Mouse (Mus musculus) megakaryocyte, embryonic 14.5 days (primary cell): ENCODE measurements around the gene 4933414I15Rik. TPM values are rescaled to one million over a fixed set of nuclear protein-coding genes. Genes with fewer than 3 reads are reported as not detected.

Source experiments
- H3K27me3 ChIP-seq: replicated peaks from 2 replicates; pipeline ENCODE3; 2012; ENCODE audit warnings: inconsistent platforms
- H3K36me3 ChIP-seq: replicated peaks from 2 replicates; pipeline ENCODE3; 2012; ENCODE audit warnings: low read length, inconsistent platforms, mixed read lengths
- H3K4me1 ChIP-seq: 2 replicates; pipeline ENCODE4 v1.6.1; 2012; ENCODE audit warnings: inconsistent platforms
- H3K4me3 ChIP-seq: replicated peaks from 2 replicates; pipeline ENCODE3; 2012; ENCODE audit warnings: moderate library complexity, mild to moderate bottlenecking, inconsistent platforms
- H3K9me3 ChIP-seq: 2 replicates; pipeline ENCODE4 v1.6.1; 2012; ENCODE audit warnings: inconsistent platforms
- FLI1 ChIP-seq: IDR thresholded peaks from 2 replicates; pipeline ENCODE4 v1.6.1; 2012; ENCODE audit warnings: low read length, inconsistent platforms, mixed read lengths
- GATA1 ChIP-seq: IDR thresholded peaks from 3 replicates; pipeline ENCODE4 v1.6.1; 2012; ENCODE audit warnings: mixed read lengths, low read length, inconsistent platforms, borderline replicate concordance
- polyA plus RNA-seq: library from polyadenylated mRNA; stranded (reverse); fragments of >175 nt; gene quantifications from 2 replicates; pipeline ENCODE4 v1.2.3, GENCODE M21; 2012; ENCODE audit warnings: low replicate concordance; ENCODE audit not compliant: insufficient read depth

The 4933414I15Rik gene
- polyA plus RNA-seq, result not detected in 2 replicates

- Histone ChIP-seq H3K27me3 (no peaks in the 10 kb centered on the region), H3K36me3 (no peaks in the 10 kb centered on the region), H3K4me1 (no peaks in the 10 kb centered on the region), H3K4me3 (no peak within 1 kb of the TSS), H3K9me3 (peaks cover 22% of the 10 kb centered on the region)
- TF ChIP-seq FLI1 (no peak), GATA1 (no peak)
Measured at GRCm38 (mm10) chr11:50943506-50943905, at the start of gene 4933414I15Rik. 4933414I15Rik (minus strand) TSS chr11:50943765.

- peaks cover 32% of the 10 kb centered on the region for H3K9me3 ChIP-seq
- H3K36me3 ChIP-seq, result no peaks in the 10 kb centered on the region
- TF ChIP-seq GATA1 (no peak), FLI1 (no peak)
- H3K4me1 ChIP-seq, result no peaks in the 10 kb centered on the region
- H3K27me3 ChIP-seq, result no peaks in the 10 kb centered on the region
- no peak within 1 kb of the TSS for H3K4me3 ChIP-seq
Measured at GRCm38 (mm10) chr11:50981667-50982066, 38.1 kb upstream of the 4933414I15Rik start, which contains the start of gene Olfr1377. Olfr1377 (plus strand) TSS chr11:50981967.

- TF ChIP-seq FLI1, result no peak
- no peak for TF ChIP-seq GATA1
- H3K4me3 ChIP-seq, result no peak overlapping the region
Measured at GRCm38 (mm10) chr11:50977216-50977615, 33.7 kb upstream of the 4933414I15Rik start.

DNA sequence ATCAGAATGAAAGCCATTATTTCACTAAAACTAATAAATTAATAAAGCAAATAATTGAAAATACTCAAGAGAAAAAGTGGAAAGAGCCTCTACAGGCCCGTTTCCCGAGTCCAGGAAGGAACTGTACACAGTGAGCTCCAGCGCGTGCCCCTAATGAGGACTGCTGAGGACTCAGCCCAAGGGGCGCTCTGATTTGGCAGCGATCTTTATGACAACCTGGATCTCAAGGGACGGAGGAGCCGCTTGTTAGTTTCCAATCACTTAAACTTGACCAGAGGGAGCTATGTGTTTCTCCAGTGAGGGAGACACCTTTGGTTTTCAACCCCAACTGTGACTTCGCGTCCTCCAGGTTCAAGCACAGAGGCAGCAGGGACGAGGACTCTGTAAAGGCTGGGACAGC lies 22.7 kb upstream of the 4933414I15Rik start, which contains the start of gene Olfr1378:
Gene Olfr1378 (plus strand): TSS at position 301 of the 400 bp plus-strand sequence.
- H3K27me3 ChIP-seq, result no peaks in the 10 kb centered on the region
- no peak within 1 kb of the TSS for H3K4me3 ChIP-seq
- no peaks in the 10 kb centered on the region for H3K4me1 ChIP-seq
- H3K9me3 ChIP-seq, result peaks cover 35% of the 10 kb centered on the region
- no peaks in the 10 kb centered on the region for H3K36me3 ChIP-seq
- TF ChIP-seq GATA1 (no peak), FLI1 (no peak)

More at GRCm38 (mm10) chr11:50977216-50977615, 33.7 kb upstream of the 4933414I15Rik start:
- H3K27me3 ChIP-seq, result no peaks in the 10 kb centered on the region
- H3K4me1 ChIP-seq, result no peaks in the 10 kb centered on the region
- peaks cover 38% of the 10 kb centered on the region for H3K9me3 ChIP-seq
- no peaks in the 10 kb centered on the region for H3K36me3 ChIP-seq

DNA sequence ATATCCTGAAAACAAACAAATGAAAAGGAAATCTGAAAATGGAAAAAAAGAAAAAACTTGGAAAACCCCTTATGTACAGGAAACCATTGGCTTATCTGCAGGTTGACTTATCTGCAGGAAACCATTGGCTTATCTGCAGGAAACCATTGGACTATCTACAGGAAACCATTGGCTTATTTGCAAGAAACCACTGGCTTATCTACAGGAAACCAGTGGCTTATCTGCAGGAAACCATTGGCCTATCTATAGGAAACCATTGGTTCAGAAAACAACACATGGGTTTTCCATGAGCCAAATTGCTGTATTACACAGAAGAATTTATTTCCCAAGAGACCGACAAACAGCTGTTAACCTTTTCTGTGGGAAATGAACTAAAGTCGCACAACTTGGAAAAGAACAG lies 21.3 kb upstream of the 4933414I15Rik start:
- TF ChIP-seq GATA1, result no peak
- no peak for TF ChIP-seq FLI1
- Histone ChIP-seq H3K4me1 (no peaks in the 10 kb centered on the region), H3K9me3 (peaks cover 39% of the 10 kb centered on the region), H3K4me3 (no peak overlapping the region), H3K36me3 (no peaks in the 10 kb centered on the region), H3K27me3 (no peaks in the 10 kb centered on the region)

DNA sequence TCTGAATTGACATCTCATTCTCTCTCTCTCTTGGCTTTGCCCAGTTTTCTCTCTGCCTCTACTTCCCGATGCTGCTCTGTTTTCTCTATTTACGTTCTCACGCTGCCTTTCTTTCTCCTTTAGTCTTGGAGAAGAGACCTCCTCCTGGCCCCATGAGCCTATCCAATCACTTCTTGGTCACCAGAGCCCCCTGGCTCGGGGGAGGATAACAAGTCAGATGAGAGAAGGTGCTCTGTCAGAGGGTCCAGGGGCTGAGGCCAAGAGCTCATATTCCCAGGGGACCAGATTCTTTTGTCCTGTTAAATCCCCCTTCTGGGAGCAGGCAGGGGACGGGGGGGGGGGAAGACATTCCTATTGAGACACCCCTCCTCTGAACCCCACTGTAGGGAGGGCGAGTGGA lies 10.1 kb upstream of the 4933414I15Rik start, which contains the start of gene Prop1:
Gene Prop1 (minus strand): TSS at position 101 of the 400 bp plus-strand sequence.
- no peaks in the 10 kb centered on the region for H3K4me1 ChIP-seq
- no peak for TF ChIP-seq FLI1
- TF ChIP-seq GATA1, result no peak
- no peaks in the 10 kb centered on the region for H3K36me3 ChIP-seq
- H3K4me3 ChIP-seq, result no peak within 1 kb of the TSS
- peaks cover 43% of the 10 kb centered on the region for H3K9me3 ChIP-seq
- no peaks in the 10 kb centered on the region for H3K27me3 ChIP-seq

DNA sequence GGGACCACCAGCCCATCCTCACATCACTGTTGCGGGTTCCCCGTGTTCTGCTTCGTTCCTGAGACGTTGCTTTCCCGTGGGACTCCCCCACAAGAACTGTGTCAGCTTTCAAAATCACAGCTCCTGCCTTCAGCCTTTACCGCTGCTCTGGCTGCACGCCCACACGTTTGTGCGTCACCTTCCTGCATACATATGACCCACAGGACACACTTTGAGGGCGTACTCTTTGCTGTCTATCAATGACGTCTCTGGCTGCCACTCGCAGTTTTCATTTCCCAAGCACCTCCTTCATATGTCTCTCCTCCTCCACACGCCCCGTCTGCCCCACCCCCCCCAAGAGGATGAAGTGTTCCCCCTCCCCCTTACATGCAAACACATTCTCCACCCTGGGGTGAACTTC lies 8.7 kb upstream of the 4933414I15Rik start:
- no peaks in the 10 kb centered on the region for H3K36me3 ChIP-seq
- H3K4me1 ChIP-seq, result no peaks in the 10 kb centered on the region
- no peak overlapping the region for H3K4me3 ChIP-seq
- H3K9me3 ChIP-seq, result peaks cover 43% of the 10 kb centered on the region
- no peak for TF ChIP-seq FLI1
- no peak for TF ChIP-seq GATA1
- no peaks in the 10 kb centered on the region for H3K27me3 ChIP-seq

GRCm38 (mm10) chr11:50942386-50942785 lies 1.2 kb downstream of the 4933414I15Rik start:
- no peaks in the 10 kb centered on the region for H3K4me1 ChIP-seq
- H3K36me3 ChIP-seq, result no peaks in the 10 kb centered on the region
- H3K27me3 ChIP-seq, result no peaks in the 10 kb centered on the region
- peaks cover 24% of the 10 kb centered on the region for H3K9me3 ChIP-seq
- H3K4me3 ChIP-seq, result peak overlapping the region; percentile 40
- TF ChIP-seq FLI1, result no peak
- no peak for TF ChIP-seq GATA1

DNA sequence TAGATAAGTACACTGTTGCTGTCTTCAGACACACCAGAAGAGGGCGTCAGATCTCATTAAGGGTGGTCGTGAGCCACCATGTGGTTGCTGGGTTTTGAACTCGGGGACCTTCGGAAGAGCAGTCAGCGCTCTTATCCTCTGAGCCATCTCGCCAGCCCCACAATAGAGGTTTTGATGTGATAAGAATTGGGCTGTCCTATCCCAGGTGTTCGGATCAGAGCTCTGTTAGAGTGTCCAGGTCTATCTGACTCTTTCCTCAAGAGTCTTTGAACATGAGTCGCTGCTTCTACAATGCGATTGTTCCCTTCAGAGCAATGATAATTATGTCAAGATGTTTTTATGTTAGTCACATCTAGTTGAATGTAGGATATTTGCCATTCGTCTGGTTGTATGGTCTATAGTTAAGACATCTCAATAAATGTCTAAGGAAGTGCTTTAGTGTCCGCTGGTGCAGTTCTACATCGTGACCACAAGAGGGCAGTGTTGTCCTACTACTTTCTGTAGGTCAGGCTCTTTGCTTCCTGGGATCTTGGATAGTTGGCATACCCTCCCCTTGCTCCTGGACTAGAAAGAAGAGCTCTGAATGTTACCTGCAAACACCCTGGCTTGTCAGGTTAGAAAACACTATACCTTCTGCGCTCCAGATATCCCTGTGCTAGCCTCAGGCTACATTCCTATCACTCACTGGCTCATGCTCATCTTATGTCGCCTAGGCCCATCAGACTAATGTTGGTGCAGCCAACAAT lies 3.8 kb downstream of the 4933414I15Rik start:
- no peak for TF ChIP-seq FLI1
- no peak for TF ChIP-seq GATA1
- Histone ChIP-seq H3K4me1 (no peaks in the 10 kb centered on the region), H3K27me3 (no peaks in the 10 kb centered on the region)

DNA sequence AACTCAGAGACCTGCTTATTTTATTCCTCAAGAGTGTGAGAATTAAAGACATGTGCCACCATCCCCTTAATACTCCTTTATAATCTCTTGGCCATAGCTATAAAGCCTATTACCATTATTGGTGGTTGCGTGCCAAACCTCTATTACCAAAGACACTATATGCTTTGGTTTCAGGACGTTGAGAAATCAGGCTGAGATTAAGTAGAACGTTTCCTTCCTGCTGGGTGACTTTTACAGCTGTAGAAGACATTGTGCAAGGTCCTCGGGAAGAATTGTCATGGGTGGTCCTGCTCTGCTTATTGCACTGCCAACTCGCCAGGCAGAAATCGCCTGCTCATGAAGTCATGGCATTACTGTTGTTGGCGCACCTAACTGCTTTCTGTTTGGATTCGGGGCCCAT lies 5.1 kb downstream of the 4933414I15Rik start:
- Histone ChIP-seq H3K36me3 (no peaks in the 10 kb centered on the region), H3K9me3 (peaks cover 29% of the 10 kb centered on the region), H3K4me3 (no peak overlapping the region), H3K4me1 (no peaks in the 10 kb centered on the region), H3K27me3 (no peaks in the 10 kb centered on the region)
- TF ChIP-seq GATA1 (no peak), FLI1 (no peak)

More for the DNA sequence above, 3.8 kb downstream of the 4933414I15Rik start:
- Histone ChIP-seq H3K9me3 (peaks cover 29% of the 10 kb centered on the region), H3K4me3 (no peak overlapping the region), H3K36me3 (no peaks in the 10 kb centered on the region)
